Mouse (Mus musculus) C2C12 (cell line): ENCODE results near the gene Pgr. TPM values are rescaled to one million over a fixed set of nuclear protein-coding genes. Genes with fewer than 3 reads are reported as not detected.

Source experiments
- H3K27me3 ChIP-seq: one replicate; pipeline ENCODE4 v1.6.1; 2011; ENCODE audit not compliant: control insufficient read depth, insufficient read depth, insufficient read length
- H3K36me3 ChIP-seq: one replicate; pipeline ENCODE4 v1.6.1; 2011; ENCODE audit not compliant: control insufficient read depth, insufficient read depth
- H3K4me3 ChIP-seq: one replicate; pipeline ENCODE4 v1.5.1; 2011; ENCODE audit warnings: mild to moderate bottlenecking, control low read depth; ENCODE audit not compliant: poor library complexity, insufficient read depth, severe bottlenecking
- H3K79me2 ChIP-seq: one replicate; pipeline ENCODE4 v1.6.1; 2011; ENCODE audit not compliant: control insufficient read depth, insufficient read depth
- H3K79me3 ChIP-seq: one replicate; pipeline ENCODE4 v1.6.1; 2011; ENCODE audit warnings: low read depth, control low read depth
- H3ac ChIP-seq: one replicate; pipeline ENCODE3; 2011; ENCODE audit warnings: low read depth; ENCODE audit not compliant: control insufficient read depth, insufficient read length
- CEBPB ChIP-seq: IDR thresholded peaks from one replicate; pipeline ENCODE4 v1.6.1; 2011; ENCODE audit warnings: low read depth, mild to moderate bottlenecking, control low read depth, moderate library complexity
- CTCF ChIP-seq: IDR thresholded peaks from one replicate; pipeline ENCODE4 v1.5.1; 2011; ENCODE audit not compliant: control insufficient read depth, insufficient read depth, insufficient read length
- FOSL1 ChIP-seq: IDR thresholded peaks from one replicate; pipeline ENCODE4 v1.8.0; 2011; ENCODE audit warnings: mild to moderate bottlenecking, low read length; ENCODE audit not compliant: poor library complexity, insufficient read depth, severe bottlenecking
- MAX ChIP-seq: IDR thresholded peaks from one replicate; pipeline ENCODE4 v1.6.1; 2011; ENCODE audit warnings: mild to moderate bottlenecking, control low read depth
- MYOD1 ChIP-seq: IDR thresholded peaks from one replicate; pipeline ENCODE4 v1.6.1; 2011; ENCODE audit warnings: low read depth; ENCODE audit not compliant: control insufficient read depth, insufficient read length
- MYOG ChIP-seq: IDR thresholded peaks from one replicate; pipeline ENCODE4 v1.6.1; 2011; ENCODE audit not compliant: control insufficient read depth, insufficient read length; ENCODE audit errors: extremely low read depth
- USF1 ChIP-seq: IDR thresholded peaks from one replicate; pipeline ENCODE4 v1.6.1; 2011; ENCODE audit warnings: low read depth, mild to moderate bottlenecking, control low read depth, moderate library complexity
- long read RNA-seq, 2 experiments: library from polyadenylated mRNA; unstranded; transcript quantifications; one replicate each; pipeline ENCODE4 v2.0.0; 2019 to 2020
- polyA plus RNA-seq: library from polyadenylated mRNA; unstranded; fragments of >200 nt; fragmentation: generic; extraction: Trizol; gene quantifications from one replicate; pipeline ENCODE4 v1.2.1, GENCODE M21; 2012; ENCODE audit warnings: missing spikeins

Gene Pgr
- polyA plus RNA-seq: not detected
- long read RNA-seq, experiment 1: 0 reads
- long read RNA-seq, experiment 2: 0 reads

- TF ChIP-seq MAX (no peak), FOSL1 (no peak), CTCF (no peak), USF1 (no peak), CEBPB (no peak), MYOD1 (no peak), MYOG (no peak)
- Histone ChIP-seq H3K4me3 (no peak within 1 kb of the TSS), H3ac (no peak within 1 kb of the TSS), H3K79me2 (no peaks in the 10 kb centered on the region), H3K27me3 (peaks cover 15% of the 10 kb centered on the region), H3K79me3 (no peaks in the 10 kb centered on the region), H3K36me3 (no peaks in the 10 kb centered on the region)
Observed at GRCm38 (mm10) chr9:8899616-8900202, at the start of gene Pgr. Gene Pgr, plus strand, starts transcription at chr9:8899833.

GRCm38 (mm10) chr9:8857455-8857854 is 42.2 kb upstream of the Pgr start:
- Histone ChIP-seq H3ac (no peak overlapping the region), H3K4me3 (no peak overlapping the region), H3K79me2 (no peaks in the 10 kb centered on the region), H3K79me3 (no peaks in the 10 kb centered on the region), H3K36me3 (no peaks in the 10 kb centered on the region), H3K27me3 (no peaks in the 10 kb centered on the region)
- TF ChIP-seq CTCF (no peak), CEBPB (no peak), MAX (no peak), FOSL1 (no peak), USF1 (no peak), MYOG (no peak), MYOD1 (no peak)

- Histone ChIP-seq H3K4me3 (no peak overlapping the region), H3ac (no peak overlapping the region), H3K27me3 (no peaks in the 10 kb centered on the region), H3K36me3 (no peaks in the 10 kb centered on the region), H3K79me3 (no peaks in the 10 kb centered on the region), H3K79me2 (no peaks in the 10 kb centered on the region)
- TF ChIP-seq FOSL1 (no peak), MYOD1 (no peak), USF1 (no peak), CTCF (no peak), CEBPB (no peak), MAX (no peak), MYOG (no peak)
Observed at GRCm38 (mm10) chr9:8868511-8868910, 31.1 kb upstream of the Pgr start.

GRCm38 (mm10) chr9:8895205-8895604 is 4.4 kb upstream of the Pgr start:
- no peak overlapping the region for H3ac ChIP-seq
- peaks cover 3% of the 10 kb centered on the region for H3K27me3 ChIP-seq
- no peaks in the 10 kb centered on the region for H3K36me3 ChIP-seq
- TF ChIP-seq FOSL1 (no peak), USF1 (no peak), CTCF (no peak), MYOD1 (no peak), CEBPB (no peak), MYOG (no peak), MAX (no peak)
- no peaks in the 10 kb centered on the region for H3K79me3 ChIP-seq
- no peaks in the 10 kb centered on the region for H3K79me2 ChIP-seq
- no peak overlapping the region for H3K4me3 ChIP-seq

- Histone ChIP-seq H3K79me2 (no peaks in the 10 kb centered on the region), H3K36me3 (no peaks in the 10 kb centered on the region), H3ac (no peak overlapping the region), H3K4me3 (no peak overlapping the region), H3K27me3 (peaks cover 15% of the 10 kb centered on the region), H3K79me3 (no peaks in the 10 kb centered on the region)
- TF ChIP-seq CEBPB (no peak), MYOD1 (no peak), CTCF (no peak), MYOG (no peak), USF1 (no peak), FOSL1 (no peak), MAX (no peak)
Observed at GRCm38 (mm10) chr9:8900203-8901012, 775 bp downstream of the Pgr start.
